ENCODE assay signal across 9 mouse cellular contexts in genomic region chr16:17804449-17804912, GRCm38 (mm10). TPM values are rescaled to one million over a fixed set of nuclear protein-coding genes. Genes with fewer than 3 reads are reported as not detected.
DNase-seq lines count a peak whose midpoint lies in the region; ATAC-seq and TF ChIP-seq lines count a peak whose summit lies in the region.
"Had no signal": no experiment of that assay in that cellular context is flagged by ENCODE, and none has a peak within 500 bp of the region (broad histone marks: within the 10 kb centered on the region; RNA-seq: fewer than 3 reads in every experiment).

No protein-coding gene starts in this region.

- peak overlapping the region; percentile 39; the same call in 1 of the 2 replicates for H3K9ac ChIP-seq in heart, embryonic 11.5 days (ENCODE audit: low read depth, low read length)
- no peak overlapping the region for H3K9ac ChIP-seq in ES-E14 (ENCODE audit: insufficient read depth, low read depth, low read length, poor library complexity, severe bottlenecking)
- H3K9ac ChIP-seq in embryonic facial prominence, embryonic 15.5 days, result 0 out of 2 replicates have a peak overlapping the region, but pooled peaks have one; percentile 21
- H3K9ac ChIP-seq in limb, embryonic 11.5 days (ENCODE audit: low read length), result 0 out of 2 replicates have a peak overlapping the region, but pooled peaks have one; percentile 12
- no peak overlapping the region for H3K9ac ChIP-seq in neural tube, embryonic 15.5 days (replicated peaks)

- ATAC-seq in heart, embryonic 11.5 days (replicated peaks; ENCODE audit: insufficient number of reproducible peaks, low FRiP score, low TSS enrichment), result no peak
- ATAC-seq in embryonic facial prominence, embryonic 15.5 days (ENCODE audit: insufficient number of reproducible peaks, low FRiP score, low TSS enrichment, low read depth), result peak; percentile 43
- ATAC-seq in limb, embryonic 11.5 days (ENCODE audit: insufficient number of reproducible peaks, low FRiP score, low TSS enrichment, low read depth), result peak; percentile 38; the same call in 1 of the 2 replicates
- no peak for ATAC-seq in neural tube, embryonic 15.5 days (ENCODE audit: low FRiP score)

- H3K27me3 ChIP-seq in heart, embryonic 11.5 days (ENCODE audit: control insufficient read depth, insufficient read depth, low read length), result peaks cover 67% of the 10 kb centered on the region
- H3K27me3 ChIP-seq in embryonic facial prominence, embryonic 15.5 days, result peaks cover 39% of the 10 kb centered on the region
- peaks cover 28% of the 10 kb centered on the region for H3K27me3 ChIP-seq in limb, embryonic 11.5 days (ENCODE audit: control insufficient read depth, insufficient read depth, low read length)
- H3K27me3 ChIP-seq in neural tube, embryonic 15.5 days (replicated peaks), result peaks cover 67% of the 10 kb centered on the region

- peaks cover 54% of the 10 kb centered on the region for H3K4me1 ChIP-seq in heart, embryonic 11.5 days (ENCODE audit: control insufficient read depth, insufficient read depth, low read length)
- H3K4me1 ChIP-seq in ES-E14 (ENCODE audit: control insufficient read depth in 2 of 2, insufficient read depth in 2 of 2, low read length in 2 of 2, poor library complexity in 1 of 2), result peaks cover 0 to 9% of the 10 kb centered on the region in 2 experiments; a peak in 1 of 4 replicates
- peaks cover 96% of the 10 kb centered on the region for H3K4me1 ChIP-seq in embryonic facial prominence, embryonic 15.5 days
- H3K4me1 ChIP-seq in limb, embryonic 11.5 days (ENCODE audit: control insufficient read depth, insufficient read depth, low read length), result peaks cover 81% of the 10 kb centered on the region
- peaks cover 58% of the 10 kb centered on the region for H3K4me1 ChIP-seq in neural tube, embryonic 15.5 days

- peak overlapping the region; percentile 39 for H3K4me3 ChIP-seq in heart, embryonic 11.5 days (ENCODE audit: low read depth, low read length)
- H3K4me3 ChIP-seq in ES-E14 (ENCODE audit: insufficient read depth in 1 of 2, low read depth in 1 of 2, low read length in 2 of 2, poor library complexity in 1 of 2, severe bottlenecking in 1 of 2), result peak overlapping the region; percentile 55 to 60
- peak overlapping the region; percentile 37 for H3K4me3 ChIP-seq in embryonic facial prominence, embryonic 15.5 days (replicated peaks)
- peak overlapping the region; percentile 17 for H3K4me3 ChIP-seq in limb, embryonic 11.5 days (ENCODE audit: low read depth, low read length)
- peak overlapping the region; percentile 39 for H3K4me3 ChIP-seq in neural tube, embryonic 15.5 days (replicated peaks)
- H3K4me3 ChIP-seq: myocyte had no signal

- no peak for DNase-seq in heart, adult 8-10 months (ENCODE audit: low spot score)
- DNase-seq in ES-E14 (ENCODE audit: low read depth, low spot score), result peak; percentile 74
- peak; percentile 78 for DNase-seq in limb, embryonic 11.5 days (ENCODE audit: low spot score)
- no peak for DNase-seq in urinary bladder, postnatal 10 days (ENCODE audit: low spot score)
- DNase-seq in layer of hippocampus, adult 11-12 months (ENCODE audit: low spot score), result no peak

- 4% methylated on average over 33 of the region's 33 CpGs for WGBS in heart, embryonic 11.5 days (ENCODE audit: insufficient replicate concordance)
- WGBS in embryonic facial prominence, embryonic 15.5 days, result 7% methylated on average over 33 of the region's 33 CpGs
- 2% methylated on average over 33 of the region's 33 CpGs for WGBS in limb, embryonic 11.5 days
- WGBS in neural tube, embryonic 15.5 days, result 1% methylated on average over 33 of the region's 33 CpGs

- no peak overlapping the region for H3K27ac ChIP-seq in heart, embryonic 11.5 days (ENCODE audit: low read depth, low read length)
- H3K27ac ChIP-seq in ES-E14 (ENCODE audit: insufficient read depth, low read depth, low read length, poor library complexity, severe bottlenecking), result no peak overlapping the region
- H3K27ac ChIP-seq in embryonic facial prominence, embryonic 15.5 days (replicated peaks), result peak overlapping the region; percentile 91
- H3K27ac ChIP-seq in limb, embryonic 11.5 days (replicated peaks; ENCODE audit: low read depth, low read length), result no peak overlapping the region
- no peak overlapping the region for H3K27ac ChIP-seq in neural tube, embryonic 15.5 days (replicated peaks)

- H3K9me3 ChIP-seq in heart, embryonic 11.5 days (replicated peaks; ENCODE audit: control insufficient read depth, low read length), result no peaks in the 10 kb centered on the region
- H3K9me3 ChIP-seq in ES-E14 (ENCODE audit: control insufficient read depth, insufficient read depth, low read depth, low read length), result no peaks in the 10 kb centered on the region
- no peaks in the 10 kb centered on the region for H3K9me3 ChIP-seq in embryonic facial prominence, embryonic 15.5 days (replicated peaks)
- H3K9me3 ChIP-seq in limb, embryonic 11.5 days (ENCODE audit: control insufficient read depth, low read length), result no peaks in the 10 kb centered on the region
- H3K9me3 ChIP-seq in neural tube, embryonic 15.5 days (replicated peaks), result no peaks in the 10 kb centered on the region

- H3K36me3 ChIP-seq in heart, embryonic 11.5 days (ENCODE audit: control insufficient read depth, insufficient read depth, low read length), result no peaks in the 10 kb centered on the region
- no peaks in the 10 kb centered on the region for H3K36me3 ChIP-seq in ES-E14 (ENCODE audit: control insufficient read depth, insufficient read depth, low read length, poor library complexity, severe bottlenecking)
- H3K36me3 ChIP-seq in embryonic facial prominence, embryonic 15.5 days, result no peaks in the 10 kb centered on the region; the same call in 1 of the 2 replicates
- peaks cover 9% of the 10 kb centered on the region for H3K36me3 ChIP-seq in limb, embryonic 11.5 days (ENCODE audit: control insufficient read depth, insufficient read depth, low read length)
- no peaks in the 10 kb centered on the region for H3K36me3 ChIP-seq in neural tube, embryonic 15.5 days

- H3K4me2 ChIP-seq in heart, embryonic 11.5 days, result peak overlapping the region; percentile 70
- peak overlapping the region; percentile 81 for H3K4me2 ChIP-seq in embryonic facial prominence, embryonic 15.5 days (replicated peaks)
- H3K4me2 ChIP-seq in limb, embryonic 11.5 days (ENCODE audit: low read depth, severe bottlenecking), result peak overlapping the region; percentile 50
- peak overlapping the region; percentile 70 for H3K4me2 ChIP-seq in neural tube, embryonic 15.5 days

- in situ Hi-C loops in ES-E14 (cut with MboI; ENCODE audit: low sequenced_read_pairs in 2 of 2, unreplicated experiment in 2 of 2), result loop anchor here (10.0 to 25.0 kb wide), 2 partner anchors 780 to 808 kb away; partner anchors contain the start of gene Gp1bb (in 1 of the 2)

TF ChIP-seq in ES-E14, 5 proteins besides CTCF, POLR2A, EP300 and RAD21:
- no peak for TF ChIP-seq ZC3H11A (IDR thresholded peaks at IDR 0.05; ENCODE audit: borderline replicate concordance, low read depth, low read length)
- no peak for TF ChIP-seq ZNF384 (IDR thresholded peaks at IDR 0.05; ENCODE audit: low read depth, low read length)
- TF ChIP-seq CHD2 (IDR thresholded peaks at IDR 0.05; ENCODE audit: low read depth, low read length), result no peak
- no peak for TF ChIP-seq MAFK (IDR thresholded peaks at IDR 0.05; ENCODE audit: insufficient read depth, low read depth, low read length)
- TF ChIP-seq HCFC1 (IDR thresholded peaks at IDR 0.05; ENCODE audit: borderline replicate concordance, insufficient read depth, low read length), result no peak

RNA-seq across cellular contexts. Expression of gene Scarf2, which starts 7.4 kb away (rescaled TPM):
- 7.2 and 9.6 TPM in 2 replicates for polyA plus RNA-seq in heart, embryonic 11.5 days (2014; fragmentation: Nextera tagmentation; extraction: Ambion mirVana)
- total RNA-seq in heart, adult 8-10 months (2022), result 1 to 10 TPM; 3.3 to 5.2 (median 4.4) TPM
- total RNA-seq in ES-E14 (2012; rRNA removed), result 7.2 and 8.1 TPM in 2 replicates
- polyA plus RNA-seq in embryonic facial prominence, embryonic 15.5 days (2015; fragmentation: Nextera tagmentation; extraction: Ambion mirVana), result 40.7 and 43.4 TPM in 2 replicates
- polyA plus RNA-seq in limb, embryonic 11.5 days (2014; fragmentation: Nextera tagmentation; extraction: Ambion mirVana), result 23.4 and 26.4 TPM in 2 replicates
- 2.7 and 3.8 TPM in 2 replicates for polyA plus RNA-seq in neural tube, embryonic 15.5 days (2015; fragmentation: Nextera tagmentation; extraction: Ambion mirVana)

RNA-seq across cellular contexts. Expression of gene B830017H08Rik, which starts 28.4 kb away (rescaled TPM):
- polyA plus RNA-seq in heart, embryonic 11.5 days (2014; fragmentation: Nextera tagmentation; extraction: Ambion mirVana), result 0.13 TPM in 1 of 2 replicates, not detected in the other
- not detected for total RNA-seq in heart, adult 8-10 months (2022)
- total RNA-seq in ES-E14 (2012; rRNA removed), result 0.16 TPM in 1 of 2 replicates, not detected in the other
- 0.30 and 0.52 TPM in 2 replicates for polyA plus RNA-seq in embryonic facial prominence, embryonic 15.5 days (2015; fragmentation: Nextera tagmentation; extraction: Ambion mirVana)
- 0.73 and 0.77 TPM in 2 replicates for polyA plus RNA-seq in limb, embryonic 11.5 days (2014; fragmentation: Nextera tagmentation; extraction: Ambion mirVana)
- polyA plus RNA-seq in neural tube, embryonic 15.5 days (2015; fragmentation: Nextera tagmentation; extraction: Ambion mirVana), result 4.0 and 5.3 TPM in 2 replicates

RNA-seq across cellular contexts. Expression of gene Car15, which starts 33.7 kb away (rescaled TPM):
- polyA plus RNA-seq in heart, embryonic 11.5 days (2014; fragmentation: Nextera tagmentation; extraction: Ambion mirVana), result 1.0 and 1.9 TPM in 2 replicates
- total RNA-seq in heart, adult 8-10 months (2022), result 1 to 10 TPM; 1.3 to 2.3 (median 1.9) TPM
- 2.4 and 3.5 TPM in 2 replicates for total RNA-seq in ES-E14 (2012; rRNA removed)
- polyA plus RNA-seq in embryonic facial prominence, embryonic 15.5 days (2015; fragmentation: Nextera tagmentation; extraction: Ambion mirVana), result 2.8 and 3.9 TPM in 2 replicates
- 3.0 and 3.2 TPM in 2 replicates for polyA plus RNA-seq in limb, embryonic 11.5 days (2014; fragmentation: Nextera tagmentation; extraction: Ambion mirVana)
- 2.8 and 3.2 TPM in 2 replicates for polyA plus RNA-seq in neural tube, embryonic 15.5 days (2015; fragmentation: Nextera tagmentation; extraction: Ambion mirVana)

RNA-seq across cellular contexts. Expression of gene Klhl22, which starts 45.1 kb away (rescaled TPM):
- polyA plus RNA-seq in heart, embryonic 11.5 days (2014; fragmentation: Nextera tagmentation; extraction: Ambion mirVana), result 43.2 and 44.1 TPM in 2 replicates
- total RNA-seq in heart, adult 8-10 months (2022), result 10 to 100 TPM; 18.8 to 23.0 (median 19.4) TPM
- 48.5 and 64.7 TPM in 2 replicates for total RNA-seq in ES-E14 (2012; rRNA removed)
- polyA plus RNA-seq in embryonic facial prominence, embryonic 15.5 days (2015; fragmentation: Nextera tagmentation; extraction: Ambion mirVana), result 91.5 and 93.4 TPM in 2 replicates
- polyA plus RNA-seq in limb, embryonic 11.5 days (2014; fragmentation: Nextera tagmentation; extraction: Ambion mirVana), result 68.2 and 68.7 TPM in 2 replicates
- polyA plus RNA-seq in neural tube, embryonic 15.5 days (2015; fragmentation: Nextera tagmentation; extraction: Ambion mirVana), result 86.2 and 89.1 TPM in 2 replicates

Comparison
In these comparisons a context has a peak if more than half of its experiments do, and no peak if none do; other contexts are left out.
1. ATAC-seq: peak in embryonic facial prominence, embryonic 15.5 days (single experiment) and limb, embryonic 11.5 days (single experiment); none in heart, embryonic 11.5 days (single experiment) and neural tube, embryonic 15.5 days (single experiment).
2. H3K9ac ChIP-seq: peak in heart, embryonic 11.5 days (single experiment), embryonic facial prominence, embryonic 15.5 days (single experiment) and limb, embryonic 11.5 days (single experiment); none in ES-E14 (single experiment) and neural tube, embryonic 15.5 days (single experiment).
3. DNase-seq: peak in ES-E14 (single experiment) and limb, embryonic 11.5 days (single experiment); none in heart, adult 8-10 months (single experiment), urinary bladder, postnatal 10 days (single experiment) and layer of hippocampus, adult 11-12 months (single experiment).
4. Peak in every context shown above with its lines, with median percentiles within 50 percentile points of each other: H3K4me2 ChIP-seq and H3K4me3 ChIP-seq.